Mouse (Mus musculus): Measurements from ENCODE around the gene Syt9. TPM values are rescaled to one million over a fixed set of nuclear protein-coding genes. Genes with fewer than 3 reads are reported as not detected.
A peak's percentile ranks its signal among the peaks of the same experiment; 100 is the strongest.

The Syt9 gene
- polyA plus RNA-seq, 1 experiment from 2014 or later: 0.20 TPM

GRCm38 (mm10) chr7:107555906-107556305 lies 185.4 kb downstream of the Syt9 start:
- H3K4me2 ChIP-seq: no peak overlapping the region
- no peak overlapping the region for H3K27ac ChIP-seq (replicated peaks)
- no peak for ATAC-seq (ENCODE audit: insufficient read depth)
- H3K9ac ChIP-seq: no peak overlapping the region
- no peaks in the 10 kb centered on the region for H3K9me3 ChIP-seq (replicated peaks)
- H3K4me3 ChIP-seq (replicated peaks): no peak overlapping the region
- WGBS (ENCODE audit: insufficient replicate concordance): 49% methylated on average over 3 of the region's 3 CpGs
- no peaks in the 10 kb centered on the region for H3K27me3 ChIP-seq
- no peaks in the 10 kb centered on the region for H3K4me1 ChIP-seq (replicated peaks)
- H3K36me3 ChIP-seq (replicated peaks): no peaks in the 10 kb centered on the region

GRCm38 (mm10) chr7:107560675-107561074 lies 190.1 kb downstream of the Syt9 start:
- Histone ChIP-seq H3K27ac (replicated peaks) (no peak overlapping the region), H3K4me2 (no peak overlapping the region), H3K9ac (no peak overlapping the region), H3K36me3 (replicated peaks) (no peaks in the 10 kb centered on the region), H3K9me3 (replicated peaks) (no peaks in the 10 kb centered on the region), H3K4me3 (replicated peaks) (no peak overlapping the region), H3K4me1 (replicated peaks) (no peaks in the 10 kb centered on the region), H3K27me3 (no peaks in the 10 kb centered on the region)
- ATAC-seq (ENCODE audit: insufficient read depth): no peak
- 51% methylated on average over 2 of the region's 2 CpGs for WGBS (ENCODE audit: insufficient replicate concordance)

GRCm38 (mm10) chr7:107561584-107561983 lies 191.1 kb downstream of the Syt9 start:
- 6% methylated on average over 3 of the region's 3 CpGs for WGBS (ENCODE audit: insufficient replicate concordance)
- no peak for ATAC-seq (ENCODE audit: insufficient read depth)
- Histone ChIP-seq H3K27ac (replicated peaks) (no peak overlapping the region), H3K27me3 (no peaks in the 10 kb centered on the region), H3K36me3 (replicated peaks) (no peaks in the 10 kb centered on the region), H3K4me1 (replicated peaks) (no peaks in the 10 kb centered on the region), H3K4me3 (replicated peaks) (no peak overlapping the region), H3K4me2 (no peak overlapping the region), H3K9ac (no peak overlapping the region), H3K9me3 (replicated peaks) (no peaks in the 10 kb centered on the region)

GRCm38 (mm10) chr7:107563727-107564126 lies 193.2 kb downstream of the Syt9 start:
- no peak overlapping the region for H3K9ac ChIP-seq
- H3K4me3 ChIP-seq (replicated peaks): no peak overlapping the region
- H3K27ac ChIP-seq (replicated peaks): no peak overlapping the region
- H3K36me3 ChIP-seq (replicated peaks): no peaks in the 10 kb centered on the region
- ATAC-seq (ENCODE audit: insufficient read depth): no peak
- H3K4me2 ChIP-seq: no peak overlapping the region
- WGBS (ENCODE audit: insufficient replicate concordance): 50% methylated on average over 2 of the region's 2 CpGs
- no peaks in the 10 kb centered on the region for H3K4me1 ChIP-seq (replicated peaks)
- H3K27me3 ChIP-seq: no peaks in the 10 kb centered on the region
- H3K9me3 ChIP-seq (replicated peaks): no peaks in the 10 kb centered on the region

GRCm38 (mm10) chr7:107567261-107567671 lies 196.7 kb downstream of the Syt9 start, which contains the start of gene Olfml1:
Gene Olfml1, plus strand, starts transcription at chr7:107567446.
- Histone ChIP-seq H3K4me1 (replicated peaks) (no peaks in the 10 kb centered on the region), H3K9me3 (replicated peaks) (no peaks in the 10 kb centered on the region), H3K9ac (no peak within 1 kb of the TSS), H3K4me3 (replicated peaks) (0 out of 2 replicates have a peak within 1 kb of the TSS, but pooled peaks have one; percentile 11), H3K36me3 (replicated peaks) (no peaks in the 10 kb centered on the region), H3K27me3 (no peaks in the 10 kb centered on the region), H3K27ac (replicated peaks) (no peak within 1 kb of the TSS; the same call in 1 of the 2 replicates), H3K4me2 (no peak within 1 kb of the TSS)
- ATAC-seq (ENCODE audit: insufficient read depth): no peak
- 63% methylated on average over 7 of the region's 7 CpGs for WGBS (ENCODE audit: insufficient replicate concordance)

GRCm38 (mm10) chr7:107567674-107568073 lies 197.1 kb downstream of the Syt9 start:
- 61% methylated on average over 5 of the region's 5 CpGs for WGBS (ENCODE audit: insufficient replicate concordance)
- Histone ChIP-seq H3K4me3 (replicated peaks) (no peak overlapping the region), H3K27me3 (no peaks in the 10 kb centered on the region), H3K4me1 (replicated peaks) (no peaks in the 10 kb centered on the region), H3K9me3 (replicated peaks) (no peaks in the 10 kb centered on the region), H3K9ac (no peak overlapping the region), H3K36me3 (replicated peaks) (no peaks in the 10 kb centered on the region), H3K4me2 (no peak overlapping the region), H3K27ac (replicated peaks) (no peak overlapping the region; the same call in 1 of the 2 replicates)
- ATAC-seq (ENCODE audit: insufficient read depth): no peak

GRCm38 (mm10) chr7:107568971-107569370 lies 198.4 kb downstream of the Syt9 start:
- no peak for ATAC-seq (ENCODE audit: insufficient read depth)
- Histone ChIP-seq H3K36me3 (replicated peaks) (no peaks in the 10 kb centered on the region), H3K4me2 (no peak overlapping the region), H3K4me3 (replicated peaks) (no peak overlapping the region), H3K4me1 (replicated peaks) (no peaks in the 10 kb centered on the region), H3K27me3 (no peaks in the 10 kb centered on the region), H3K9ac (no peak overlapping the region), H3K27ac (replicated peaks) (no peak overlapping the region), H3K9me3 (replicated peaks) (no peaks in the 10 kb centered on the region)
- 28% methylated on average over 4 of the region's 4 CpGs for whole genome bisulfite sequencing (ENCODE audit: insufficient replicate concordance)

GRCm38 (mm10) chr7:107573856-107574255 lies 203.3 kb downstream of the Syt9 start:
- ATAC-seq (ENCODE audit: insufficient read depth): no peak
- Histone ChIP-seq H3K4me2 (no peak overlapping the region), H3K4me3 (replicated peaks) (no peak overlapping the region), H3K9me3 (replicated peaks) (no peaks in the 10 kb centered on the region), H3K36me3 (replicated peaks) (no peaks in the 10 kb centered on the region), H3K9ac (no peak overlapping the region), H3K27ac (replicated peaks) (no peak overlapping the region), H3K27me3 (no peaks in the 10 kb centered on the region), H3K4me1 (replicated peaks) (no peaks in the 10 kb centered on the region)
- 48% methylated on average over 2 of the region's 2 CpGs for whole genome bisulfite sequencing (ENCODE audit: insufficient replicate concordance)

GRCm38 (mm10) chr7:107574276-107574675 lies 203.7 kb downstream of the Syt9 start:
- H3K9me3 ChIP-seq (replicated peaks): no peaks in the 10 kb centered on the region
- H3K9ac ChIP-seq: no peak overlapping the region
- no peaks in the 10 kb centered on the region for H3K4me1 ChIP-seq (replicated peaks)
- WGBS (ENCODE audit: insufficient replicate concordance): 42% methylated on average over 3 of the region's 3 CpGs
- no peak overlapping the region for H3K27ac ChIP-seq (replicated peaks)
- no peak overlapping the region for H3K4me2 ChIP-seq
- H3K36me3 ChIP-seq (replicated peaks): no peaks in the 10 kb centered on the region
- H3K27me3 ChIP-seq: no peaks in the 10 kb centered on the region
- ATAC-seq (ENCODE audit: insufficient read depth): no peak
- no peak overlapping the region for H3K4me3 ChIP-seq (replicated peaks)

- no peak overlapping the region for H3K4me3 ChIP-seq (replicated peaks)
- H3K4me2 ChIP-seq: no peak overlapping the region
- no peaks in the 10 kb centered on the region for H3K9me3 ChIP-seq (replicated peaks)
- WGBS (ENCODE audit: insufficient replicate concordance): 43% methylated on average over 2 of the region's 2 CpGs
- H3K27ac ChIP-seq (replicated peaks): no peak overlapping the region
- H3K9ac ChIP-seq: no peak overlapping the region
- ATAC-seq (ENCODE audit: insufficient read depth): no peak
- H3K4me1 ChIP-seq (replicated peaks): peaks cover 17% of the 10 kb centered on the region
- H3K36me3 ChIP-seq (replicated peaks): no peaks in the 10 kb centered on the region
- no peaks in the 10 kb centered on the region; the same call in 1 of the 2 replicates for H3K27me3 ChIP-seq
Observed at GRCm38 (mm10) chr7:107592641-107593040, 222.1 kb downstream of the Syt9 start.

GRCm38 (mm10) chr7:107593904-107594303 lies 223.4 kb downstream of the Syt9 start:
- no peak for ATAC-seq (ENCODE audit: insufficient read depth)
- 0 out of 2 replicates have a peak overlapping the region, but pooled peaks have one; percentile 58 for H3K4me3 ChIP-seq (replicated peaks)
- H3K4me2 ChIP-seq: peak overlapping the region; percentile 72
- peak overlapping the region; percentile 68; the same call in 1 of the 2 replicates for H3K27ac ChIP-seq (replicated peaks)
- no peaks in the 10 kb centered on the region for H3K9me3 ChIP-seq (replicated peaks)
- WGBS (ENCODE audit: insufficient replicate concordance): 10% methylated on average over 7 of the region's 7 CpGs
- no peaks in the 10 kb centered on the region for H3K36me3 ChIP-seq (replicated peaks)
- H3K4me1 ChIP-seq (replicated peaks): peaks cover 17% of the 10 kb centered on the region
- no peaks in the 10 kb centered on the region; the same call in 1 of the 2 replicates for H3K27me3 ChIP-seq
- no peak overlapping the region for H3K9ac ChIP-seq

- H3K27me3 ChIP-seq: no peaks in the 10 kb centered on the region; the same call in 1 of the 2 replicates
- peak overlapping the region; percentile 72 for H3K4me2 ChIP-seq
- H3K9ac ChIP-seq: no peak overlapping the region
- peak overlapping the region; percentile 58 for H3K4me3 ChIP-seq (replicated peaks)
- 2% methylated on average over 16 of the region's 16 CpGs for WGBS (ENCODE audit: insufficient replicate concordance)
- H3K9me3 ChIP-seq (replicated peaks): no peaks in the 10 kb centered on the region
- peak overlapping the region; percentile 68 for H3K27ac ChIP-seq (replicated peaks)
- peaks cover 17% of the 10 kb centered on the region for H3K4me1 ChIP-seq (replicated peaks)
- H3K36me3 ChIP-seq (replicated peaks): no peaks in the 10 kb centered on the region
- ATAC-seq (ENCODE audit: insufficient read depth): peak; percentile 49
Observed at GRCm38 (mm10) chr7:107594325-107594856, 223.9 kb downstream of the Syt9 start.
